Mouse (Mus musculus): ENCODE measurements around the gene Cyp11a1. TPM values are rescaled to one million over a fixed set of nuclear protein-coding genes. Genes with fewer than 3 reads are reported as not detected.

Cyp11a1 gene
- polyA plus RNA-seq, 1 experiment from 2014 or later, result 0.13 TPM

GRCm38 (mm10) chr9:57973440-57974066, 32.7 kb upstream of the Cyp11a1 start:
- H3K9ac ChIP-seq, result no peak overlapping the region
- 72% methylated on average over 6 of the region's 6 CpGs for WGBS
- no peak overlapping the region for H3K27ac ChIP-seq (ENCODE audit: low read depth)

GRCm38 (mm10) chr9:57974221-57974620, 32.0 kb upstream of the Cyp11a1 start:
- ATAC-seq (ENCODE audit: insufficient read depth) (no peak), DNase-seq (no peak)
- Histone ChIP-seq H3K27ac (ENCODE audit: low read depth) (no peak overlapping the region), H3K27me3 (ENCODE audit: insufficient read depth, low read length) (no peaks in the 10 kb centered on the region), H3K4me3 (ENCODE audit: low read depth, low read length) (no peak overlapping the region), H3K9me3 (ENCODE audit: low read depth, low read length) (no peaks in the 10 kb centered on the region), H3K4me2 (no peak overlapping the region), H3K9ac (no peak overlapping the region), H3K36me3 (ENCODE audit: insufficient read depth) (no peaks in the 10 kb centered on the region), H3K4me1 (ENCODE audit: insufficient read depth) (no peaks in the 10 kb centered on the region)
- WGBS, result 66% methylated on average over 5 of the region's 5 CpGs
- TF ChIP-seq CTCF (IDR thresholded peaks at IDR 0.05; ENCODE audit: low read depth), result no peak

More at GRCm38 (mm10) chr9:57973440-57974066, 32.7 kb upstream of the Cyp11a1 start:
- Histone ChIP-seq H3K4me1 (ENCODE audit: insufficient read depth) (no peaks in the 10 kb centered on the region), H3K27me3 (ENCODE audit: insufficient read depth, low read length) (no peaks in the 10 kb centered on the region), H3K36me3 (ENCODE audit: insufficient read depth) (no peaks in the 10 kb centered on the region), H3K9me3 (ENCODE audit: low read depth, low read length) (no peaks in the 10 kb centered on the region), H3K4me3 (ENCODE audit: low read depth, low read length) (no peak overlapping the region), H3K4me2 (no peak overlapping the region)
- no peak for ATAC-seq (ENCODE audit: insufficient read depth)
- DNase-seq, result no peak
- TF ChIP-seq CTCF (IDR thresholded peaks at IDR 0.05; ENCODE audit: low read depth), result no peak

GRCm38 (mm10) chr9:57975200-57975821, 30.9 kb upstream of the Cyp11a1 start:
- no peak for ATAC-seq (ENCODE audit: insufficient read depth)
- WGBS, result 70% methylated on average over 5 of the region's 5 CpGs
- no peaks in the 10 kb centered on the region for H3K4me1 ChIP-seq (ENCODE audit: insufficient read depth)
- TF ChIP-seq CTCF (IDR thresholded peaks at IDR 0.05; ENCODE audit: low read depth), result no peak
- H3K27me3 ChIP-seq (ENCODE audit: insufficient read depth, low read length), result no peaks in the 10 kb centered on the region
- H3K9ac ChIP-seq, result no peak overlapping the region
- no peak for DNase-seq
- H3K4me3 ChIP-seq (ENCODE audit: low read depth, low read length), result no peak overlapping the region
- H3K9me3 ChIP-seq (ENCODE audit: low read depth, low read length), result no peaks in the 10 kb centered on the region
- no peak overlapping the region for H3K4me2 ChIP-seq
- no peaks in the 10 kb centered on the region for H3K36me3 ChIP-seq (ENCODE audit: insufficient read depth)
- no peak overlapping the region for H3K27ac ChIP-seq (ENCODE audit: low read depth)

- Histone ChIP-seq H3K4me1 (ENCODE audit: insufficient read depth) (no peaks in the 10 kb centered on the region), H3K36me3 (ENCODE audit: insufficient read depth) (no peaks in the 10 kb centered on the region), H3K4me3 (ENCODE audit: low read depth, low read length) (no peak overlapping the region), H3K9ac (no peak overlapping the region), H3K4me2 (no peak overlapping the region), H3K9me3 (ENCODE audit: low read depth, low read length) (no peaks in the 10 kb centered on the region), H3K27me3 (ENCODE audit: insufficient read depth, low read length) (no peaks in the 10 kb centered on the region), H3K27ac (ENCODE audit: low read depth) (no peak overlapping the region)
- DNase-seq (no peak), ATAC-seq (ENCODE audit: insufficient read depth) (no peak)
- no peak for TF ChIP-seq CTCF (IDR thresholded peaks at IDR 0.05; ENCODE audit: low read depth)
- WGBS, result 57% methylated on average over 6 of the region's 6 CpGs
Observed at GRCm38 (mm10) chr9:57978025-57978424, 28.2 kb upstream of the Cyp11a1 start.

- Histone ChIP-seq H3K4me3 (ENCODE audit: low read depth, low read length) (no peak overlapping the region), H3K4me2 (no peak overlapping the region), H3K36me3 (ENCODE audit: insufficient read depth) (no peaks in the 10 kb centered on the region), H3K4me1 (ENCODE audit: insufficient read depth) (no peaks in the 10 kb centered on the region), H3K27me3 (ENCODE audit: insufficient read depth, low read length) (no peaks in the 10 kb centered on the region), H3K9me3 (ENCODE audit: low read depth, low read length) (no peaks in the 10 kb centered on the region), H3K27ac (ENCODE audit: low read depth) (no peak overlapping the region), H3K9ac (no peak overlapping the region)
- whole genome bisulfite sequencing, result 44% methylated on average over 3 of the region's 3 CpGs
- ATAC-seq (ENCODE audit: insufficient read depth) (no peak), DNase-seq (no peak)
- TF ChIP-seq CTCF (IDR thresholded peaks at IDR 0.05; ENCODE audit: low read depth), result no peak
Observed at GRCm38 (mm10) chr9:57978858-57979257, 27.4 kb upstream of the Cyp11a1 start.

- H3K9me3 ChIP-seq (ENCODE audit: low read depth, low read length), result no peaks in the 10 kb centered on the region
- ATAC-seq (ENCODE audit: insufficient read depth) (no peak), DNase-seq (no peak)
- no peak overlapping the region for H3K4me2 ChIP-seq
- 75% methylated on average over 10 of the region's 10 CpGs for WGBS
- H3K27me3 ChIP-seq (ENCODE audit: insufficient read depth, low read length), result no peaks in the 10 kb centered on the region
- H3K36me3 ChIP-seq (ENCODE audit: insufficient read depth), result no peaks in the 10 kb centered on the region
- H3K27ac ChIP-seq (ENCODE audit: low read depth), result no peak overlapping the region
- no peak overlapping the region for H3K4me3 ChIP-seq (ENCODE audit: low read depth, low read length)
- TF ChIP-seq CTCF (IDR thresholded peaks at IDR 0.05; ENCODE audit: low read depth), result no peak
- H3K9ac ChIP-seq, result no peak overlapping the region
- no peaks in the 10 kb centered on the region for H3K4me1 ChIP-seq (ENCODE audit: insufficient read depth)
Observed at GRCm38 (mm10) chr9:57980570-57980969, 25.6 kb upstream of the Cyp11a1 start.

GRCm38 (mm10) chr9:57985304-57985703, 20.9 kb upstream of the Cyp11a1 start:
- H3K4me3 ChIP-seq (ENCODE audit: low read depth, low read length), result no peak overlapping the region
- no peaks in the 10 kb centered on the region for H3K9me3 ChIP-seq (ENCODE audit: low read depth, low read length)
- no peak for DNase-seq
- no peak overlapping the region for H3K27ac ChIP-seq (ENCODE audit: low read depth)
- H3K4me2 ChIP-seq, result no peak overlapping the region
- H3K27me3 ChIP-seq (ENCODE audit: insufficient read depth, low read length), result no peaks in the 10 kb centered on the region
- no peaks in the 10 kb centered on the region for H3K4me1 ChIP-seq (ENCODE audit: insufficient read depth)
- no peak overlapping the region for H3K9ac ChIP-seq
- no peaks in the 10 kb centered on the region for H3K36me3 ChIP-seq (ENCODE audit: insufficient read depth)
- WGBS, result 89% methylated on average over 8 of the region's 8 CpGs
- no peak for ATAC-seq (ENCODE audit: insufficient read depth)
- TF ChIP-seq CTCF (IDR thresholded peaks at IDR 0.05; ENCODE audit: low read depth), result no peak
